Mouse (Mus musculus) small intestine, adult 2 months (tissue): ENCODE measurements around the gene Cdc37l1. TPM values are rescaled to one million over a fixed set of nuclear protein-coding genes. Genes with fewer than 3 reads are reported as not detected.

Experiments used
- H3K27ac ChIP-seq: fragments of 200-500 bp; 2 replicates; pipeline ENCODE4 v1.5.1; 2012; ENCODE audit warnings: low read depth, low read length, control low read depth, inconsistent platforms; ENCODE audit not compliant: insufficient read depth
- H3K27me3 ChIP-seq: fragments of 200-500 bp; 2 replicates; pipeline ENCODE4 v1.6.1; 2012; ENCODE audit warnings: mild to moderate bottlenecking, moderate library complexity, low read length, inconsistent platforms; ENCODE audit not compliant: control insufficient read depth, insufficient read depth
- H3K36me3 ChIP-seq: fragments of 200-500 bp; 2 replicates; pipeline ENCODE4 v1.6.1; 2012; ENCODE audit warnings: mild to moderate bottlenecking, low read length, control low read depth, inconsistent platforms; ENCODE audit not compliant: control insufficient read depth, insufficient read depth
- H3K4me1 ChIP-seq: fragments of 200-500 bp; 2 replicates; pipeline ENCODE4 v1.6.1; 2012; ENCODE audit warnings: low read length, inconsistent platforms, mixed read lengths; ENCODE audit not compliant: control insufficient read depth, insufficient read depth, insufficient read length
- H3K4me3 ChIP-seq: fragments of 200-500 bp; 2 replicates; pipeline ENCODE4 v1.5.1; 2012; ENCODE audit warnings: low read depth, mild to moderate bottlenecking, control low read depth, inconsistent platforms, low read length, moderate library complexity
- CTCF ChIP-seq: fragments of 200-500 bp; IDR thresholded peaks from 2 replicates; pipeline ENCODE4 v1.5.1; 2012; ENCODE audit warnings: low read depth, mild to moderate bottlenecking, control low read depth, inconsistent platforms, low read length, moderate library complexity, mixed read lengths; ENCODE audit not compliant: insufficient replicate concordance, insufficient read length; ENCODE audit errors: extremely low read depth
- POLR2A ChIP-seq: fragments of 200-500 bp; IDR thresholded peaks from 2 replicates; pipeline ENCODE4 v1.6.1; 2012; ENCODE audit warnings: low read depth, mild to moderate bottlenecking, control low read depth, inconsistent platforms, low read length, moderate library complexity
- WGBS: fragments of 180-500 bp; shearing (Covaris S2); methylation state at CpG from one replicate; pipeline ENCODE4 v1.1.7; 2018; 5-methylcytosine and 5-hydroxymethylcytosine counted together
- polyA plus RNA-seq: library from polyadenylated mRNA; depleted of rRNA; stranded (reverse); fragments of >200 nt; gene quantifications from 2 replicates; pipeline ENCODE4 v1.2.3, GENCODE M21; 2012

Cdc37l1 gene
- polyA plus RNA-seq, 1 experiment = 2.6 TPM

DNA sequence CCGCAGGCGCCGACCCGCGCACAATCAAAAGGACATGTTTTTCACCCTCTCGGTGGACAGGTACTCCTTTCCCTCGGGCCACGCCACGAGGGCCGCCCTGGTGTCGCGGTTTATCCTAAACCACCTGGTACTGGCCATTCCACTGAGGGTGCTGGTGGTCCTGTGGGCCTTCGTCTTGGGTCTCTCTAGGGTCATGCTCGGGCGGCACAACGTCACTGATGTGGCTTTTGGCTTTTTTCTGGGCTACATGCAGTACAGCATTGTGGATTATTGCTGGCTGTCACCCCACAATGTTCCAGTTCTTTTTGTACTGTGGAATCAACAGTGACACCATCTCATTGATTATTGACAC is 25.6 kb upstream of the Cdc37l1 start:
- 4% methylated on average over 16 of the region's 16 CpGs for WGBS
- TF ChIP-seq POLR2A (no peak), CTCF (no peak)
- peaks cover 10% of the 10 kb centered on the region; the same call in 1 of the 2 replicates for H3K4me1 ChIP-seq
- H3K4me3 ChIP-seq = peak overlapping the region; percentile 99
- peaks cover 9% of the 10 kb centered on the region for H3K36me3 ChIP-seq
- peak overlapping the region; percentile 92; the same call in 1 of the 2 replicates for H3K27ac ChIP-seq
- no peaks in the 10 kb centered on the region for H3K27me3 ChIP-seq

GRCm38 (mm10) chr19:28967652-28968051 is 22.5 kb upstream of the Cdc37l1 start, which contains the start of gene 4430402I18Rik:
Gene 4430402I18Rik, minus strand, starts transcription at chr19:28967800.
- TF ChIP-seq POLR2A (no peak), CTCF (no peak)
- peaks cover 10% of the 10 kb centered on the region; the same call in 1 of the 2 replicates for H3K4me1 ChIP-seq
- WGBS = 76% methylated on average over 11 of the region's 11 CpGs
- H3K36me3 ChIP-seq = peaks cover 9% of the 10 kb centered on the region
- no peak within 1 kb of the TSS for H3K27ac ChIP-seq
- H3K27me3 ChIP-seq = no peaks in the 10 kb centered on the region
- no peak within 1 kb of the TSS for H3K4me3 ChIP-seq

DNA sequence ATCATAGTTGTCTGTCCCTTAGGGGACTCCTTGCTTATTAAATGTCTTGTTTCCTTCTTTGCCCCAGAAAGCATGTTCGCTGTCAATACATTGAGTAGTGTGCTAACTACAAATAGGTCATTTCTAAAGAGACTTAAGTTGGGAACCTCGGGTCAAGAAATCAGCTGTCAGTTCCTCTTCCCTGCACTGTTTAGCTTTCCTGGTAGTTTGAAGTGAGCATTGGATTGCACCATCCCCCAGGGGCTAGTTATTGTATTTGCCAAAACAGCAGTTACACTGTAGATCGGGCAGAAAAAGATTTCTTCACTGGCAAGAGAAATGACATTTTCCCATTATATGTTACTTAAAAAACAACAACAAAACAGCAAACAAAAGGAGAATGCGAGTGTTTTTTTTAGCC is 22.0 kb upstream of the Cdc37l1 start:
- WGBS = 85% methylated on average over 4 of the region's 4 CpGs
- H3K27me3 ChIP-seq = no peaks in the 10 kb centered on the region
- no peak overlapping the region for H3K27ac ChIP-seq
- peaks cover 9% of the 10 kb centered on the region for H3K36me3 ChIP-seq
- H3K4me3 ChIP-seq = no peak overlapping the region
- peaks cover 10% of the 10 kb centered on the region; the same call in 1 of the 2 replicates for H3K4me1 ChIP-seq
- no peak for TF ChIP-seq POLR2A

- Histone ChIP-seq H3K4me1 (peaks cover 8% of the 10 kb centered on the region; the same call in 1 of the 2 replicates), H3K27ac (no peak overlapping the region), H3K27me3 (no peaks in the 10 kb centered on the region), H3K36me3 (peaks cover 9% of the 10 kb centered on the region), H3K4me3 (no peak overlapping the region)
- TF ChIP-seq POLR2A = no peak
- 91% methylated on average over 5 of the region's 5 CpGs for WGBS
These were observed 20.9 kb upstream of the Cdc37l1 start for GRCm38 (mm10) chr19:28969231-28969630.

- H3K36me3 ChIP-seq = peaks cover 9% of the 10 kb centered on the region
These were observed 19.9 kb upstream of the Cdc37l1 start for GRCm38 (mm10) chr19:28970251-28970650.

DNA sequence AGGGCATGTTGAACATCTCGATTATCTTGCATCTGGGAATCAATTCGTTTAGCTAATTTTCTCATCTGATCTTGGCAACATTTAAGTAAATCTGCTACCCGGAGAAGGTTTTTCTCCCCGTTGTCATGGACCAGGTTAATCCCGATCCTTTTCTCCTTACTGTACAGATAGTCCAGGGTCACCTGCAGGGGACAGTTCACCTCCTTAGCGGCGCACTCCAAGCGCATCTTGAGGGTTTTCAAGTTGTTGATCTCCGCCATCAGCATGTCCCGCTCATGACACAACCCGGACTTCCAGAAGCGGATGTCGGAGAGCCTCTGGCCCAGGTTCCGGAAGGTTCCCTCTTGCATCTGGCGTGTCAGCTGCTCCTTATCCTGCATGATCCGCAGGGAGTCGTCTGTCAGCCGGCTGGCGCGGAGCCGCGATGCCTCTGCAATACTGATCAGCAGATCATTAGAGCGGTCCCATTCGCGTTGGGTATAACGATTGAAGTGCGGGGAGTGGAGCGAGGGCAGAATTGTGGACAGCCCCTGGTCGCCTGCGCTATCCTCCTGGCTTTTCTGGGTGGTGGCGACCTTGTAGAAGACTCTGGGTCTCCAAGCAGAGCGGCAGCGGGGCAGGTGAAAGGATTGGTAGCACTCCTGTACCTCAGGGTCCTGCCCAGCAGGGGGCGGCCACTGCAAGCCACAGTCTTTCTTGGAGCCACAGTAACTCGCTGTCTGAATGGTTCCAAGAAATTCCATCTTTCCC is 15.1 kb upstream of the Cdc37l1 start:
- WGBS = 16% methylated on average over 35 of the region's 35 CpGs
- TF ChIP-seq POLR2A (no peak), CTCF (peak; percentile 81)

More at GRCm38 (mm10) chr19:28970251-28970650, 19.9 kb upstream of the Cdc37l1 start:
- TF ChIP-seq POLR2A = no peak
- TF ChIP-seq CTCF = no peak
- Histone ChIP-seq H3K4me1 (peaks cover 4% of the 10 kb centered on the region; the same call in 1 of the 2 replicates), H3K4me3 (no peak overlapping the region), H3K27me3 (no peaks in the 10 kb centered on the region), H3K27ac (no peak overlapping the region)
- WGBS = 73% methylated on average over 11 of the region's 11 CpGs

GRCm38 (mm10) chr19:28982617-28983016 is 7.5 kb upstream of the Cdc37l1 start:
- Histone ChIP-seq H3K27me3 (no peaks in the 10 kb centered on the region), H3K36me3 (no peaks in the 10 kb centered on the region), H3K27ac (no peak overlapping the region), H3K4me1 (no peaks in the 10 kb centered on the region), H3K4me3 (no peak overlapping the region)
- 60% methylated on average over 7 of the region's 7 CpGs for WGBS
- no peak for TF ChIP-seq POLR2A
- no peak for TF ChIP-seq CTCF

More for the DNA sequence above, 15.1 kb upstream of the Cdc37l1 start:
- H3K36me3 ChIP-seq = no peaks in the 10 kb centered on the region
- H3K4me3 ChIP-seq = peak overlapping the region; percentile 61
- no peaks in the 10 kb centered on the region for H3K27me3 ChIP-seq
- no peaks in the 10 kb centered on the region for H3K4me1 ChIP-seq
- H3K27ac ChIP-seq = no peak overlapping the region
